Mouse (Mus musculus) intestine, embryonic 14.5 days (tissue): ENCODE results near the gene Capzb. TPM values are rescaled to one million over a fixed set of nuclear protein-coding genes. Genes with fewer than 3 reads are reported as not detected.

Experiments
- ATAC-seq: fragments of 200-750 bp; cut with Nextera tagmentation; replicated peaks from 2 replicates; pipeline ENCODE4 v1.8.0; 2017; ENCODE audit warnings: low read depth, moderate number of reproducible peaks, moderate TSS enrichment, moderate library complexity; ENCODE audit not compliant: low FRiP score, low TSS enrichment
- DNase-seq: peaks from one replicate; pipeline ENCODE4 v3.0.0-alpha.2; 2018; ENCODE audit warnings: low spot score
- H3K27ac ChIP-seq: fragments of 300-500 bp; sonication (generic); 2 replicates; pipeline ENCODE4 v1.5.1; 2014; ENCODE audit warnings: low read depth, mild to moderate bottlenecking, control low read depth
- H3K27me3 ChIP-seq: fragments of 300-500 bp; sonication (generic); replicated peaks from 2 replicates; pipeline ENCODE4 v1.6.1; 2014; ENCODE audit warnings: low read length, control low read depth; ENCODE audit not compliant: control insufficient read depth, insufficient read depth
- H3K36me3 ChIP-seq: fragments of 300-500 bp; sonication (generic); 2 replicates; pipeline ENCODE4 v1.6.1; 2014; ENCODE audit warnings: low read length, control low read depth; ENCODE audit not compliant: control insufficient read depth, insufficient read depth
- H3K4me1 ChIP-seq: fragments of 300-500 bp; sonication (generic); replicated peaks from 2 replicates; pipeline ENCODE4 v1.6.1; 2014; ENCODE audit warnings: low read length, control low read depth, mixed read lengths; ENCODE audit not compliant: control insufficient read depth, insufficient read depth
- H3K4me2 ChIP-seq: fragments of 300-500 bp; sonication (generic); 2 replicates; pipeline ENCODE4 v1.6.1; 2014; ENCODE audit warnings: low read length
- H3K4me3 ChIP-seq: fragments of 300-500 bp; sonication (generic); 2 replicates; pipeline ENCODE4 v1.5.1; 2014; ENCODE audit warnings: low read depth, low read length, control low read depth, mixed read lengths
- H3K9ac ChIP-seq: fragments of 300-500 bp; sonication (generic); 2 replicates; pipeline ENCODE4 v1.6.1; 2014; ENCODE audit warnings: mild to moderate bottlenecking, low read length
- H3K9me3 ChIP-seq: fragments of 300-500 bp; sonication (generic); 2 replicates; pipeline ENCODE4 v1.6.1; 2016; ENCODE audit warnings: low read length, control low read depth; ENCODE audit not compliant: control insufficient read depth
- WGBS: fragments of 180-500 bp; shearing (Covaris S2); extraction: QIAGEN DNeasy Blood & Tissue Kit; methylation state at CpG from one replicate; pipeline ENCODE4 v1.1.7; 2014; 5-methylcytosine and 5-hydroxymethylcytosine counted together
- polyA plus RNA-seq: library from polyadenylated mRNA; unstranded; fragments of >200 nt; fragmentation: Nextera tagmentation; extraction: Ambion mirVana; gene quantifications from 2 replicates; pipeline ENCODE4 v1.2.1, GENCODE M21; 2014

Capzb gene
- polyA plus RNA-seq, 1 experiment from 2014 or later, result 313 TPM

DNA sequence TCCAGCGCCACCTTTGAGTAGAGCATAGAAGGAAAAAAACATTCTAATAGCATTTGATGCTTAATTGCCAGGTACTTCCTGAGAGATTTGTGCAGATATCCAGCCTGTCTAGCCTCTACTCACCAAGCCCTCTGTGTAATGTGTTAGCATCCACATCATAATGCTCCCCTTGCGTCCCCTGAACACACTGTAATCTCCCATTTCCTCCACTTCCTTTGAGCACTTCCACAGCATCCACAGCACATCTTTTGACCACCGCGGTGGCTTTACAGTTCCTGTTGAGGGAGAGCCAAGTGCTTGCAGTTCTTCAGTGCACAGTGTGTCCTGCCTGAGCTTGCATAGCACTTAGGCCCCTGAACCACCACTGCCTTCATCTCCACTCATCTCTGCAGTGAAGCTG, 29.1 kb downstream of the Capzb start:
- no peak for ATAC-seq
- Histone ChIP-seq H3K27ac (no peak overlapping the region), H3K4me1 (no peaks in the 10 kb centered on the region), H3K4me3 (no peak overlapping the region), H3K4me2 (no peak overlapping the region), H3K9me3 (no peaks in the 10 kb centered on the region), H3K9ac (no peak overlapping the region), H3K36me3 (peaks cover 18% of the 10 kb centered on the region), H3K27me3 (no peaks in the 10 kb centered on the region)
- WGBS, result 91% methylated on average over 4 of the region's 4 CpGs
- DNase-seq, result no peak

DNA sequence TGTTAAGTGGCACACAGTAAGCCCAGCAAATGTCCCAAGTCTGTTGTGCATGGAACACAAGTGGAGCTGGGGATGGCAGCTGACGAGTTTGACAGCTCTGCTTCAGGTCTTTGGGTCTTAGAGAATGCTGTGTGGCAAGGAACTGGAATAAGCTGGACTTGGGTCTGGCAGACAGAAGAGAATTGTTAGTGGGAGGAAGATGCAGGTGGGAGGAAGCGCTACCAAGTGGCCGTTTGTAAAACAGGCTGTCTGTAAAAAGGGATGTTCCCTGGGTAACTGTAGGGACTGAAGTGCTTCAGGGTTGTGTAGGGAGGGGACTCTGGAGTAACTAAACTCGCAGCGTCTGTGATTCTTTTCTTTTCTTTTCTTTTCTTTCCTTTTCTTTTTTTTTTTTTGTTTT, 32.4 kb downstream of the Capzb start:
- ATAC-seq (no peak), DNase-seq (no peak)
- H3K4me2 ChIP-seq, result no peak overlapping the region
- H3K9ac ChIP-seq, result no peak overlapping the region
- H3K4me1 ChIP-seq, result peaks cover 6% of the 10 kb centered on the region; the same call in 1 of the 2 replicates
- no peaks in the 10 kb centered on the region for H3K27me3 ChIP-seq
- H3K4me3 ChIP-seq, result no peak overlapping the region
- H3K9me3 ChIP-seq, result no peaks in the 10 kb centered on the region
- H3K27ac ChIP-seq, result no peak overlapping the region
- 66% methylated on average over 5 of the region's 5 CpGs for WGBS
- peaks cover 10% of the 10 kb centered on the region for H3K36me3 ChIP-seq

DNA sequence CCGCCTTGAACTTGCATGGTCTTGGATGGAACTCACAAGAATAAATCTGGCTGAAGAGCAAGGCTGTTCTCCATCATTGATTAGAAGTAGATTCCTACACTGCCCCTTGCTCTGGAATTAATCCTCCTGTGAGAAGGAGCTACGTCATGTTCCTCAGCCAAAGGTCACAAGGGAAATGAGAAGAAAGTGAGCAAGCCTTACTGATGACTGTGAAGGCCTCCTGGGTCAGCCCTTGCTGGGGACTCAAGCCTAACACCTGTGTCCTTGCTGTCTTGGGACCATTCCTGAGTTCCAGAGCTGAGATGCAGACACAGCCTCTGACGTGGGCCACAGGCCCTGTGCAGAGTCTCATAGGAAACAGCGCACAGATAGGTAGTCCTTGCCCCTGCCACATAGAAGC, 33.2 kb downstream of the Capzb start:
- Histone ChIP-seq H3K4me2 (no peak overlapping the region), H3K27ac (no peak overlapping the region), H3K36me3 (peaks cover 10% of the 10 kb centered on the region), H3K9ac (no peak overlapping the region), H3K4me1 (peaks cover 14% of the 10 kb centered on the region; the same call in 1 of the 2 replicates), H3K9me3 (no peaks in the 10 kb centered on the region), H3K27me3 (no peaks in the 10 kb centered on the region), H3K4me3 (no peak overlapping the region)
- WGBS, result 90% methylated on average over 4 of the region's 4 CpGs
- DNase-seq (no peak), ATAC-seq (no peak)

DNA sequence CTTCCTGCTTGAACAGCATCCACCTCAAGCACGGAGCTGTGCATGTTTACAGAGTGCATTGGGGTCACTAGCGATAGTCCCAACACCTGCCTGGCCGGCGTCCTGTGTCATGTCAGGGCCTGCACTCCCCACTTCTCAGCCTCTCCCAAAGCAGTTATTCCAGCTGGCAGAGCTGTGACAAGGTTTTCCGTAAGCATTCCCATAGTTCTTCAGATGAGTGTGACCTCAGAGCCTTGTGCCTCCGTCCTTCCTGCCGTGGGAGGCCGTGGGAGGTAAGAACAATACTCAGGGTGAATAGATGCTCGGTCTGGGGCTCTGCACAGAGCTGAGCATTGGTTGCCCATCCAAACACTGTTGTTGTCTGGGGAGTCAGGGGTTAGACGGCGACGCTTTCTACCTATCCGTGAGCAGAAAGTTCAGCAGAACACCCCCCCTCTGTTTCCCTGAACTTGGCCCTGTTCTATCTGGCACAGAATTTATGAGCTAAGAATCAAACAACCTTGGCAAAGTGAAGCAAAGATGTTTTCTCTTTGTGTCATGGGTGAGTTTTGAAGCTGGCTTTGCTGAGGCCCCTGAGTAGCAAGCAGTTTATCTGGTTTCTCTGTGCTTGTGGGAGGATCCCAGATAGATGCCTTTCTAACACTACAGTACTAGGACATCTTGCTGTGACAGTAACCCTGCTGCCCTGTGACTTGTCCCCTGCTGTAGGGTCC, 34.0 kb downstream of the Capzb start:
- no peak overlapping the region for H3K9ac ChIP-seq
- 73% methylated on average over 13 of the region's 13 CpGs for WGBS
- no peak for DNase-seq
- H3K27ac ChIP-seq, result no peak overlapping the region
- H3K4me3 ChIP-seq, result no peak overlapping the region
- no peak overlapping the region for H3K4me2 ChIP-seq
- no peaks in the 10 kb centered on the region for H3K9me3 ChIP-seq
- H3K27me3 ChIP-seq, result no peaks in the 10 kb centered on the region
- peaks cover 10% of the 10 kb centered on the region for H3K36me3 ChIP-seq
- no peak for ATAC-seq
- peaks cover 19% of the 10 kb centered on the region for H3K4me1 ChIP-seq

DNA sequence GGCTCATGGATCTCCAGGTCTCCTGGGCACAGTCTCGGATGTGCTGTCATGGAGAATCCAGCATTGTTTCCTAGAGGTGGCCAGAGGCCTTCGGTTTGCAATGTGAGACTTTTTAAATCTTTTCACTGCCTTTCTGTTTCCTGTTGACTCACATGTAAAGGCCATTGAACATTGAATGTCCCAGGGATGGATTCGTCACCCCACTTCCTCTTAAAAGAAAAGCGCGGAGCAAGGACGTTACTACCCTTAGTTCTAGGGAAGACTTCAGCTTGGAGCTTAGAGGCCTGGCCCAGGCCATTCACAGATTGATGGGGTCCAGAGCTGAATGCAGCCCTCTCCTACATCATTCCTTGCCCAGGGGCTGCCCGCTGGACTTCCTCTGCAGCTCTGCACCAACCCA, 35.2 kb downstream of the Capzb start:
- H3K27me3 ChIP-seq, result no peaks in the 10 kb centered on the region
- no peak overlapping the region for H3K9ac ChIP-seq
- 84% methylated on average over 7 of the region's 7 CpGs for WGBS
- DNase-seq, result no peak
- no peaks in the 10 kb centered on the region for H3K9me3 ChIP-seq
- no peak for ATAC-seq
- no peak overlapping the region for H3K27ac ChIP-seq
- H3K4me2 ChIP-seq, result no peak overlapping the region
- H3K4me3 ChIP-seq, result no peak overlapping the region
- H3K4me1 ChIP-seq, result peaks cover 31% of the 10 kb centered on the region
- H3K36me3 ChIP-seq, result peaks cover 10% of the 10 kb centered on the region

DNA sequence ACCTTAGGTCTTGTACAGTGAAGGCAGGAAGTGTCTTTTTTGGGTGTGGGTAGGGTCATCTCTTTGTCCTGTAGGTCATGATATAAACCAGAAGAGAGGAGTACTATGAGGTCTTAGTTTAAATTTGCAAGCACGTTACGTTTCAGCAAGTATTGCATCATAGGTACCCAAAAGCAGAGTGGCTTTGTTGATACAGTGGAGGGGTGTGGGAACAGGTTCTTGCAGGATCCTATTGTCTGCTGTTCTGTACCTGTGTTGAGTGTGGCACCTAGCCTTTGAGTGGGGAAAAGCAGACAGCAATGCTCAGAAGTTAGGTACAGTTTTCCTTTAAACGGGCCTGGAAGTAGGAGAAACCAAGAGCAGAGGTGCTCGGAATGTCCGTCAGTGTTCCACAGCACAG, 36.6 kb downstream of the Capzb start:
- DNase-seq (no peak), ATAC-seq (no peak)
- Histone ChIP-seq H3K9me3 (no peaks in the 10 kb centered on the region), H3K27me3 (no peaks in the 10 kb centered on the region), H3K4me2 (no peak overlapping the region), H3K27ac (no peak overlapping the region), H3K4me3 (no peak overlapping the region), H3K36me3 (peaks cover 12% of the 10 kb centered on the region), H3K4me1 (peaks cover 37% of the 10 kb centered on the region), H3K9ac (no peak overlapping the region)
- 78% methylated on average over 5 of the region's 5 CpGs for WGBS

DNA sequence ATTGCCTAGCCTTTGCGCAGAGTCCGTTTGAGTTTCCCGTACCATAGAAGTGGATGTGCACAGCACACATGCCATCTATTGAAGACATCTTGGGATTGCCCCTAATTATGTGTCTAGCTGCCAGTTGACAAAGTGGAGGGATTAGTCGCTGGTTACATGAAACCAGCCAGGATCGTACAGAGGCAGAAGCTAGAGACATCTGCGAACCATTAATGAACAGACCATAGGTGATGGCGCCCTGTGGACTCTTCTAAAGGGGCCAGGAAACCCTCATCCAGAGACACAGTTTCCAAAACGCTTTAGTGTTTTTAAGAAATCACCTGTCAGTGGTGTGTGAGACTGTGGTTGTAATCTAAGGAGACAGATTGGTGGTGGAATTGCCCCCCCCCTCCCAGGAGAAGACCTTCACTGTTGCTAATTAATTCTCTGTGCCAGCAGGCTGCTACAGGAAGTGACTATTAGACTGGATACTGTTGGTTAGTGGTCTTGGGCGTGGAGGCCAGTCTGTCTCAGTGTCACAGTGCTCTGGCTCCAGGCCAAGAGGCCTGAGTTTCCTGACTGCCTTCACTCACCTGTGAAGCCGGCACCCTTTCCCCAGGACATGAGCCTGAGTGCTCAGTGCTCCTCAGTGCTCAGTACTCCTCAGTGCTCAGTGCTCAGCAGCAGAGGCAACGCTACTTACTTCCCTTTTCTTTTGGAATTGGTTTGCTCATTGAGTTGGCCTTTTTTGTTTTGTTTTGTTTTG, 37.8 kb downstream of the Capzb start:
- H3K9ac ChIP-seq, result no peak overlapping the region
- DNase-seq (no peak), ATAC-seq (no peak)
- WGBS, result 57% methylated on average over 11 of the region's 11 CpGs
- H3K4me2 ChIP-seq, result no peak overlapping the region
- H3K9me3 ChIP-seq, result no peaks in the 10 kb centered on the region
- peaks cover 37% of the 10 kb centered on the region for H3K4me1 ChIP-seq
- H3K27me3 ChIP-seq, result no peaks in the 10 kb centered on the region
- no peak overlapping the region for H3K4me3 ChIP-seq
- peaks cover 12% of the 10 kb centered on the region for H3K36me3 ChIP-seq
- peak overlapping the region; percentile 16; the same call in 1 of the 2 replicates for H3K27ac ChIP-seq

DNA sequence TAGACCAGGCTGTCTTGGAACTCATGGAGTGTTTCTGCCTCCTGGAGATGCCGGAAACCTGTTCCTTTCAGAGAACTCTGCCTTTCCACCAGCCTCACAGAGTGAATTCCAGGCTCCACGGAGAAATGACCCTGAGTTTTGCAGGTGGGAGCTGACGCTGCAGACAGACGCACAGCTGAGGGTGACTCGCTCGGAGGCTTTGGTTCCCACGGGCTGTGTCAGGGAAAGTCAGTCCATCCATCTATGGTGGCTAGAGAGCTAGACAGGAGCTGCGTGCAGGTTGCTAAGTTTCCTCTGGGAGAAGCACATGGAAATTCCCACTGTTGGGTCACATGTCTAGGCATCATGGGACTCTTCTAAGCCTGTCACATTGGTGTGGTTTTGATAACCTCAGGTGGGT, 38.5 kb downstream of the Capzb start:
- no peak for DNase-seq
- 75% methylated on average over 8 of the region's 8 CpGs for WGBS
- H3K36me3 ChIP-seq, result peaks cover 6% of the 10 kb centered on the region
- ATAC-seq, result no peak
- H3K4me2 ChIP-seq, result no peak overlapping the region
- H3K27me3 ChIP-seq, result no peaks in the 10 kb centered on the region
- no peak overlapping the region for H3K4me3 ChIP-seq
- no peak overlapping the region for H3K9ac ChIP-seq
- no peaks in the 10 kb centered on the region for H3K9me3 ChIP-seq
- H3K4me1 ChIP-seq, result peaks cover 37% of the 10 kb centered on the region
- H3K27ac ChIP-seq, result 0 out of 2 replicates have a peak overlapping the region, but pooled peaks have one; percentile 16
